19 mouse cellular contexts compared by ENCODE assay signal in the genomic region with DNA sequence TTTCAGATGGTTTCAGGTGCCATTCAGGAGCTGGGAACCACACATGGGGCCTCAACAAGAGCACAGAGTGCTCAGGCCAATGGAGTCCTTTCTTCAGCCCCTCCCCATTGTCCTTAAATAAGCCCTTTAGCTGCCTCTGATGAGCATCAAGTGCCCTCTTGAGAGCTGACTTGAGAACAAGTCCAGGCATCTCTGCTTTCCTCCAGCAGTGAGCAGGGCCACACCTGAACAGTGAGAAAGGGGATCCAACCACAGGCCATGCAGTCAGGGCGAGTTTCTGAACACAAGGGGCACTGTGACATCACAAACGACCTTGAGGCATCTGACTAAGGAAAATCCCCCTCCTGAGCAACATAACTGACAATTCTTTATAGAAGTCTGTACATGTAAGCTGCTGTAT. TPM values are rescaled to one million over a fixed set of nuclear protein-coding genes. Genes with fewer than 3 reads are reported as not detected.
A peak's percentile ranks its signal among the peaks of the same experiment; 100 is the strongest.
DNase-seq lines count a peak whose midpoint lies in the region; ATAC-seq and TF ChIP-seq lines count a peak whose summit lies in the region.
"Had no signal": no experiment of that assay in that cellular context is flagged by ENCODE, and none has a peak within 500 bp of the region (broad histone marks: within the 10 kb centered on the region; RNA-seq: fewer than 3 reads in every experiment).

No protein-coding gene starts in this region.

- no peaks in the 10 kb centered on the region for H3K27me3 ChIP-seq in intestine, postnatal 0 days (replicated peaks; ENCODE audit: control insufficient read depth, insufficient read depth, low read length)
- no peaks in the 10 kb centered on the region for H3K27me3 ChIP-seq in intestine, embryonic 15.5 days (replicated peaks)
- H3K27me3 ChIP-seq in testis, adult 2 months (ENCODE audit: control insufficient read depth, insufficient read depth, low read length): no peaks in the 10 kb centered on the region
- H3K27me3 ChIP-seq in stomach, postnatal 0 days (ENCODE audit: control insufficient read depth, insufficient read depth, low read length): no peaks in the 10 kb centered on the region
- H3K27me3 ChIP-seq: embryonic facial prominence, embryonic 15.5 days; forebrain, embryonic 12.5 days had no signal

- intact Hi-C loops in left cerebral cortex, postnatal 10 days (cut with DNase I): no loop called here

- ATAC-seq in intestine, postnatal 0 days: no peak
- no peak for ATAC-seq in intestine, embryonic 15.5 days
- ATAC-seq in common myeloid progenitor, adult 5-6 weeks (replicated peaks; ENCODE audit: low read depth, poor library complexity, severe bottlenecking): 0 out of 2 replicates have a peak, but pooled peaks have one; percentile 40
- peak; percentile 35; the same call in 1 of the 2 replicates for ATAC-seq in stomach, postnatal 0 days (ENCODE audit: low FRiP score, low TSS enrichment)
- ATAC-seq: hindbrain, embryonic 16.5 days had no signal

- no peak overlapping the region for H3K9ac ChIP-seq in intestine, postnatal 0 days (ENCODE audit: low read depth, low read length)
- no peak overlapping the region for H3K9ac ChIP-seq in intestine, embryonic 15.5 days
- H3K9ac ChIP-seq in stomach, postnatal 0 days (ENCODE audit: low read length): no peak overlapping the region
- H3K9ac ChIP-seq: embryonic facial prominence, embryonic 15.5 days; forebrain, embryonic 12.5 days had no signal

- H3K4me2 ChIP-seq in intestine, postnatal 0 days (replicated peaks; ENCODE audit: low read depth): no peak overlapping the region
- no peak overlapping the region for H3K4me2 ChIP-seq in intestine, embryonic 15.5 days (replicated peaks)
- no peak overlapping the region for H3K4me2 ChIP-seq in stomach, postnatal 0 days (replicated peaks; ENCODE audit: low read depth)
- H3K4me2 ChIP-seq: embryonic facial prominence, embryonic 15.5 days; forebrain, embryonic 12.5 days had no signal

- peak; percentile 79; the same call in 1 of the 2 replicates for TF ChIP-seq POLR2A in testis, adult 2 months (IDR thresholded peaks at IDR 0.05; ENCODE audit: control insufficient read depth, low read depth, low read length)

- H3K27ac ChIP-seq in intestine, postnatal 0 days (ENCODE audit: low read depth, low read length): no peak overlapping the region
- no peak overlapping the region for H3K27ac ChIP-seq in intestine, embryonic 15.5 days
- peak overlapping the region; percentile 5; the same call in 1 of the 2 replicates for H3K27ac ChIP-seq in testis, adult 2 months (ENCODE audit: control insufficient read depth, insufficient read depth, low read depth, low read length)
- no peak overlapping the region for H3K27ac ChIP-seq in stomach, postnatal 0 days (replicated peaks)
- H3K27ac ChIP-seq: embryonic facial prominence, embryonic 15.5 days; forebrain, embryonic 12.5 days; layer of hippocampus, adult 2 months had no signal

- no peaks in the 10 kb centered on the region for H3K4me1 ChIP-seq in intestine, postnatal 0 days (replicated peaks; ENCODE audit: control insufficient read depth, insufficient read depth, low read length)
- no peaks in the 10 kb centered on the region for H3K4me1 ChIP-seq in intestine, embryonic 15.5 days (replicated peaks)
- 0 out of 2 replicates have a peak, but pooled peaks cover 2% of the 10 kb centered on the region for H3K4me1 ChIP-seq in testis, adult 2 months (ENCODE audit: control insufficient read depth, insufficient read depth, low read length)
- no peaks in the 10 kb centered on the region for H3K4me1 ChIP-seq in stomach, postnatal 0 days (replicated peaks; ENCODE audit: control insufficient read depth, insufficient read depth)
- H3K4me1 ChIP-seq: embryonic facial prominence, embryonic 15.5 days; forebrain, embryonic 12.5 days had no signal

- H3K36me3 ChIP-seq in intestine, postnatal 0 days (ENCODE audit: control insufficient read depth, insufficient read depth): no peaks in the 10 kb centered on the region
- no peaks in the 10 kb centered on the region for H3K36me3 ChIP-seq in intestine, embryonic 15.5 days
- no peaks in the 10 kb centered on the region for H3K36me3 ChIP-seq in testis, adult 2 months (ENCODE audit: control insufficient read depth, insufficient read depth, low read length)
- H3K36me3 ChIP-seq in stomach, postnatal 0 days (ENCODE audit: control insufficient read depth, insufficient read depth, low read length): no peaks in the 10 kb centered on the region
- H3K36me3 ChIP-seq: embryonic facial prominence, embryonic 15.5 days; forebrain, embryonic 12.5 days had no signal

- no peak for TF ChIP-seq EP300 in stomach, postnatal 0 days (optimal IDR thresholded peaks at IDR 0.05)

- peak; percentile 44 for TF ChIP-seq CTCF in intestine, postnatal 0 days (IDR thresholded peaks at IDR 0.05; ENCODE audit: low read depth)
- no peak for TF ChIP-seq CTCF in testis, adult 2 months (IDR thresholded peaks at IDR 0.05; ENCODE audit: control insufficient read depth, insufficient read depth, insufficient replicate concordance, low read depth, low read length)
- peak; percentile 44 for TF ChIP-seq CTCF in stomach, postnatal 0 days (IDR thresholded peaks at IDR 0.05; ENCODE audit: low read depth)

- H3K9me3 ChIP-seq in intestine, postnatal 0 days (ENCODE audit: control insufficient read depth): no peaks in the 10 kb centered on the region
- no peaks in the 10 kb centered on the region for H3K9me3 ChIP-seq in intestine, embryonic 15.5 days
- no peaks in the 10 kb centered on the region for H3K9me3 ChIP-seq in stomach, postnatal 0 days (ENCODE audit: control insufficient read depth, low read length)
- H3K9me3 ChIP-seq: embryonic facial prominence, embryonic 15.5 days; forebrain, embryonic 12.5 days had no signal

- no peak for DNase-seq in testis, postnatal 14 days (ENCODE audit: low spot score)
- no peak for DNase-seq in stomach, postnatal 0 days (ENCODE audit: low spot score)
- no peak for DNase-seq in urinary bladder, postnatal 36 days (ENCODE audit: low spot score in 2 of 2)
- DNase-seq in left cerebral cortex, postnatal 10 days (ENCODE audit: extremely low spot score in 1 of 2, low spot score in 2 of 2): no peak
- DNase-seq: adrenal gland, postnatal 14 days; cerebellum, postnatal 10 days; heart, postnatal 14 days; liver; midbrain, embryonic 14.5 days; retina, postnatal 1 day; thymus, postnatal 25 days had no signal

- 20% methylated on average over 2 of the region's 2 CpGs for WGBS in intestine, postnatal 0 days
- WGBS in intestine, embryonic 15.5 days: 14% methylated on average over 2 of the region's 2 CpGs
- WGBS in stomach, postnatal 0 days: 19% methylated on average over 2 of the region's 2 CpGs

- no peak overlapping the region for H3K4me3 ChIP-seq in intestine, postnatal 0 days (ENCODE audit: low read depth, low read length)
- no peak overlapping the region for H3K4me3 ChIP-seq in intestine, embryonic 15.5 days (replicated peaks)
- peak overlapping the region; percentile 70 for H3K4me3 ChIP-seq in testis, adult 2 months (ENCODE audit: control insufficient read depth, low read depth, low read length)
- no peak overlapping the region for H3K4me3 ChIP-seq in stomach, postnatal 0 days (ENCODE audit: low read depth, low read length)
- H3K4me3 ChIP-seq: embryonic facial prominence, embryonic 15.5 days; forebrain, embryonic 12.5 days; layer of hippocampus, adult 2 months had no signal

RNA-seq across cellular contexts. Expression of a gene that starts 31.7 kb away (rescaled TPM):
- 7.5 and 9.6 TPM in 2 replicates for polyA plus RNA-seq in intestine, postnatal 0 days (2015; fragmentation: Nextera tagmentation; extraction: Ambion mirVana)
- 26.1 and 32.0 TPM in 2 replicates for polyA plus RNA-seq in intestine, embryonic 15.5 days (2015; fragmentation: Nextera tagmentation; extraction: Ambion mirVana)
- polyA plus RNA-seq in testis, adult 2 months (2012; rRNA removed): 58.1 and 64.6 TPM in 2 replicates
- total RNA-seq in common myeloid progenitor, adult 5-6 weeks (2017): 43.8 and 44.3 TPM in 2 replicates
- polyA plus RNA-seq in stomach, postnatal 0 days (2015; fragmentation: Nextera tagmentation; extraction: Ambion mirVana): 15.5 and 18.3 TPM in 2 replicates
- 10 to 100 TPM; 34.6 to 40.3 TPM for total RNA-seq in left cerebral cortex, postnatal 10 days (2021)

Comparison
In these comparisons a context has a peak if more than half of its experiments do, and no peak if none do; other contexts are left out.
1. ATAC-seq: peak in common myeloid progenitor, adult 5-6 weeks (single experiment) and stomach, postnatal 0 days (single experiment); none in intestine, postnatal 0 days (single experiment) and intestine, embryonic 15.5 days (single experiment).